Mouse (Mus musculus): ENCODE measurements around the gene Gm20696. TPM values are rescaled to one million over a fixed set of nuclear protein-coding genes. Genes with fewer than 3 reads are reported as not detected.

Gm20696 gene
- polyA plus RNA-seq, 1 experiment = 2.8 TPM

DNA sequence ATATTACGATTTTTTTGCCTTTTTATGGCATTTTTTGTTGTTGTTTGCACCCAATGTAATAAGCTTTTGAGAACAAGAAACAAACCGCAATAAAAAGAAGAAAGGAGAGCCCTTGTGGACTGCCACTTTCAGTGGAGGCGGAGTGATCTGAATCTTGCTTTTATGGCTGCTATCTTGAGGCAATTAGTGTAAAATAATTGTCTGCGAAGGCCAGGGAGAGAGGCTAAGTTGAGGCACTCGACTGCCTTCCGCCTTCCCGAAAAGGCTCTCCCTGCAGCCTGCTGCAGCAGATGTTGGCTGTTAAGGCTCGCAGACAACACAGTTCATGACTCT lies 181.7 kb downstream of the Gm20696 start:
- WGBS = 68% methylated on average over 8 of the region's 8 CpGs
- Histone ChIP-seq H3K4me1 (ENCODE audit: control insufficient read depth, insufficient read depth, low read length) (peaks cover 13% of the 10 kb centered on the region), H3K4me3 (replicated peaks; ENCODE audit: insufficient read depth, low read depth, low read length) (no peak overlapping the region), H3K27me3 (ENCODE audit: control insufficient read depth, insufficient read depth, low read length) (no peaks in the 10 kb centered on the region), H3K27ac (ENCODE audit: insufficient read depth, low read length) (no peak overlapping the region)
- TF ChIP-seq POLR2A (IDR thresholded peaks at IDR 0.05; ENCODE audit: borderline replicate concordance, insufficient read depth, low read length) = no peak
- no peak for TF ChIP-seq CTCF (IDR thresholded peaks at IDR 0.05; ENCODE audit: borderline replicate concordance, insufficient read depth, low read depth, low read length)
- DNase-seq = no peak

DNA sequence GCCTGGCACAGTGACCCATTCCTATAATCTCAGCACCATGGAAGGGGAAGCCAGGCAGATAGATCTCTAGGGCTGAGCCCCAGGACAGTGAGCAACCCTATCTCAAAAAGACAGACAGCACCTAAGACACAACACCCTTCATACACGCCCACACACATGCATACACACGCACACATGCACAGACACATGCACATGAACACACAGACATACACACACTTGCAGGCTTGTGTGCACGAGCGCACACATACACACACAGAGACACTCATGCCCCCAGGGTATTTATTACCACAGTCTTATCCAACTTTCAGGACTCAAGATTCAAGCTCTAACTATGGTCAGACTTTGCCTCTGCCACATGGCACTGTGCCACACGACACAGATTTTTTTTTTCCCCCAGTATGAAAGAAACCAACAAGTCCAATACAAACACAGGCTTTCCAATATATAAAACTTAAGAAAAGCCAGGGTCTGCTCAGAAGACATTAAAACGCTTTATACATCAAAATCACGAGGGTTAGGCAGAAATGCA lies 182.3 kb downstream of the Gm20696 start:
- Histone ChIP-seq H3K4me1 (ENCODE audit: control insufficient read depth, insufficient read depth, low read length) (peaks cover 13% of the 10 kb centered on the region), H3K27me3 (ENCODE audit: control insufficient read depth, insufficient read depth, low read length) (no peaks in the 10 kb centered on the region), H3K4me3 (replicated peaks; ENCODE audit: insufficient read depth, low read depth, low read length) (no peak overlapping the region), H3K27ac (ENCODE audit: insufficient read depth, low read length) (no peak overlapping the region)
- 90% methylated on average over 7 of the region's 7 CpGs for WGBS
- TF ChIP-seq POLR2A (IDR thresholded peaks at IDR 0.05; ENCODE audit: borderline replicate concordance, insufficient read depth, low read length) = no peak
- TF ChIP-seq CTCF (IDR thresholded peaks at IDR 0.05; ENCODE audit: borderline replicate concordance, insufficient read depth, low read depth, low read length) = no peak
- DNase-seq = no peak

DNA sequence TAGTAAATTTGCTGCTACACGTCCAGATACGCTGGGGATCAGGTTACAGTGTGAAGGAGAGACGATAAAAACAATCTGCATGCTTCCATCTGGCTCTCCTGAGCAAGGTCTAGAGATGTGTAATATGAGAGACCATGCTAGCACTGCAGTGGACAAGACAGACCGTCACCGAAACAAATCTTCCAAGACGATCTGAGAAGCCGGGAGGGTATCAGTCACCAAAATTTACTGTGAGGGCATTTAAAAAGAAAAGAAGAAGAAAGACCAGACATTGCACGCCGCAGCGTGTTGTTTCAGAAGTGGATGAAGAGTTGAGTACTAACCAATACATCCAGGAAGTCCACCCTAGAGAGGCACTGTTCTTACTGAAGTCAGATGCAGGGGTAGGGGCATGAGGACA lies 183.0 kb downstream of the Gm20696 start:
- Histone ChIP-seq H3K27me3 (ENCODE audit: control insufficient read depth, insufficient read depth, low read length) (no peaks in the 10 kb centered on the region), H3K27ac (ENCODE audit: insufficient read depth, low read length) (no peak overlapping the region), H3K4me3 (replicated peaks; ENCODE audit: insufficient read depth, low read depth, low read length) (no peak overlapping the region), H3K4me1 (ENCODE audit: control insufficient read depth, insufficient read depth, low read length) (peaks cover 13% of the 10 kb centered on the region)
- no peak for DNase-seq
- WGBS = 96% methylated on average over 10 of the region's 10 CpGs
- TF ChIP-seq CTCF (IDR thresholded peaks at IDR 0.05; ENCODE audit: borderline replicate concordance, insufficient read depth, low read depth, low read length) = no peak
- TF ChIP-seq POLR2A (IDR thresholded peaks at IDR 0.05; ENCODE audit: borderline replicate concordance, insufficient read depth, low read length) = no peak

DNA sequence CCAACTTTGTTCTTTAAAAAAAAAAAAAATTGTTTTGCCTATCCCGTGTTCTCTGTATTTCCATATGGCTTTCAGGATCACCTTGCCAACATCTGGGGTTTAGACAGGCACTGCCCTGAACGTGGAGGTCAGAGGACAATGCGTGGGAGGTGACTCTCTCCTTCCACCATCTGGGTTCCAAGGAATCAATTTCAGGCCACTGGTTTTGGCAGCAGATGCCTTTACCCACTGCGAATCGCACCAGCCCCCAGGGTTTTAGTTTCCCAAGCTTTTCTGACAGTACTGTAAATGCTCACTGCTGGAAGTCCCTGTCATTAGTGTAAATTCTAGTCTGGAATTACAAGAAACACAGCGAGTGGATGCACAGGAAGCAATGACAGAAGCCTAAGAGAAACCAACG lies 185.0 kb downstream of the Gm20696 start:
- no peak for DNase-seq
- Histone ChIP-seq H3K4me1 (ENCODE audit: control insufficient read depth, insufficient read depth, low read length) (peaks cover 13% of the 10 kb centered on the region), H3K4me3 (replicated peaks; ENCODE audit: insufficient read depth, low read depth, low read length) (no peak overlapping the region), H3K27me3 (ENCODE audit: control insufficient read depth, insufficient read depth, low read length) (no peaks in the 10 kb centered on the region), H3K27ac (ENCODE audit: insufficient read depth, low read length) (no peak overlapping the region)
- 42% methylated on average over 7 of the region's 7 CpGs for WGBS
- TF ChIP-seq CTCF (IDR thresholded peaks at IDR 0.05; ENCODE audit: borderline replicate concordance, insufficient read depth, low read depth, low read length) (no peak), POLR2A (IDR thresholded peaks at IDR 0.05; ENCODE audit: borderline replicate concordance, insufficient read depth, low read length) (no peak)

DNA sequence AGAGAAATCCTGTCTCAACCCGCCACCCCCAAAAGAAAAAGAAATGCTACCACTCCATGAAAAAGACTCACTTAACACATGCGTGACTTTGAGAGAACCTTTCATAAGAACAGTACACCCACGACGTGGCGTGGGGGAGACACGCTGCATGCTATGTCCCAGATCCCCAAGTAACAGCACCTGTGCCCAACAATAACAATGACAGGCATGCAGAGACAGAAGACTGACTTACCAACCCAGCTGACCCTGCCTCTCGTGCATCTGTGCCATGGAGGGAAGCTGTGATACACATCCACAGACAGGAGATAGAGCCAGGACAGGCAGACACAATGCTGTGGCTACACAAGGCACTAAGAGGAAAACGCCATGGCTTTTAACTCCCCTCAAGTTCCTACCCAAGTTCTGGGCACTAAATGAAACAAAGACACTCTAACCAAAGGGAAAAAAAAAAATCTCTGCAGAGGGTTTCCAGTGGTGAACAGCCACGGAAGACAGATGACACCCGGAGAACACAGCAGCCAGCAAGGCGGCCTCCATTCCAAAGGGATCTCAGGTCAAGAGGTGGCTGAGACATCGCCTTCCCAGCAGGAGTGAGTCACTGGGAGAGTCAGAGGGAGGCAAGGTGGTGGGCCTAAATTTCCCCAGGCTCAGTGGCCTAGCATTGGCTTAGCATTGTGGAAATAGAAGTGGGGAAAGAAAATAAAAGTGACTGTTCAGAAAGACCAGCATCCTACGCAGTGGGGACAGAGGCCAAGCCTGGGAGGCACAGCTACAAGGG lies 187.5 kb downstream of the Gm20696 start:
- Histone ChIP-seq H3K4me1 (ENCODE audit: control insufficient read depth, insufficient read depth, low read length) (peaks cover 5% of the 10 kb centered on the region; the same call in 1 of the 2 replicates), H3K27ac (ENCODE audit: insufficient read depth, low read length) (no peak overlapping the region), H3K4me3 (replicated peaks; ENCODE audit: insufficient read depth, low read depth, low read length) (no peak overlapping the region), H3K27me3 (ENCODE audit: control insufficient read depth, insufficient read depth, low read length) (no peaks in the 10 kb centered on the region)
- TF ChIP-seq POLR2A (IDR thresholded peaks at IDR 0.05; ENCODE audit: borderline replicate concordance, insufficient read depth, low read length) (no peak), CTCF (IDR thresholded peaks at IDR 0.05; ENCODE audit: borderline replicate concordance, insufficient read depth, low read depth, low read length) (no peak)
- 91% methylated on average over 13 of the region's 13 CpGs for WGBS
- DNase-seq = no peak

DNA sequence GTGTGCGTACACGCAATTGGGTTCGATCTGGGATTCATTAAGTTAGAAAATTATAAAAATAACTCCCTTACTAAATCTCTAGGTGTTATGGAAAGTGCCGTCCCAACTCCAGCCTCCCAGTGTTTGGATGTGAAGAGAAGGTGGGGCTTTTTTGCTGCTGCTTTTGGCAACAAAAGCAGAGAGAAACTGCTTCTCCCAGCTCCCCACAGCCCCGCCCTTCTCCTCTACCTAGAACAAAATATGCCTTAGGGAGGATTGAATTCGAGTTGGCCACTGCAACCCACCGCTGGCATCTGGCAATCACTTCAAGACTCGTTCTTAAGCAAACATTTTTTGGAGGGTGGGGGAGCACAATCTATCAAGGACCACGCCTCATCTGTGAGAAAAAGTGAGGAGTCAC lies 191.6 kb downstream of the Gm20696 start:
- DNase-seq = no peak
- 84% methylated on average over 9 of the region's 9 CpGs for WGBS
- no peaks in the 10 kb centered on the region for H3K4me1 ChIP-seq (ENCODE audit: control insufficient read depth, insufficient read depth, low read length)
- H3K4me3 ChIP-seq (replicated peaks; ENCODE audit: insufficient read depth, low read depth, low read length) = no peak overlapping the region
- TF ChIP-seq CTCF (IDR thresholded peaks at IDR 0.05; ENCODE audit: borderline replicate concordance, insufficient read depth, low read depth, low read length) (no peak), POLR2A (IDR thresholded peaks at IDR 0.05; ENCODE audit: borderline replicate concordance, insufficient read depth, low read length) (no peak)
- H3K27me3 ChIP-seq (ENCODE audit: control insufficient read depth, insufficient read depth, low read length) = no peaks in the 10 kb centered on the region
- no peak overlapping the region for H3K27ac ChIP-seq (ENCODE audit: insufficient read depth, low read length)

DNA sequence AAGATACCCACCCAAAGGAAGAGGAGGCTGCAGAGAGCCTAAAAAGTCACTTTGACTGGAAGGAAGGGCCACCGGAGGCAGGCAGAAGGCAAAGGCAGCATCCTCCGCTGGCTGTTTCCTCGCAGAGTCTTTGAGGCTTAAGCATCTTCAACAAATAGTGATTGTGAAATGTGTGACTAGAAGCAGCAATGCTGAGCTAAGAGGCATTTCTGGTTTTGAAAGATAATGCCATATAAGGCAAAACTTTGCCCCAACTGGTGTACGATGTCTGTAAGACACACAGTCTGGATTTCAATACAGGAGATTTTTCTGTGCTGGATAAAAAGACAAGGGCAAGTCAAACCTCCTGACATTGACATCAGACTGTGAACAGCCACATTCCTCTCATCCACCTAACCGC lies 195.7 kb downstream of the Gm20696 start:
- DNase-seq = no peak
- Histone ChIP-seq H3K27me3 (ENCODE audit: control insufficient read depth, insufficient read depth, low read length) (no peaks in the 10 kb centered on the region), H3K4me3 (replicated peaks; ENCODE audit: insufficient read depth, low read depth, low read length) (no peak overlapping the region), H3K4me1 (ENCODE audit: control insufficient read depth, insufficient read depth, low read length) (no peaks in the 10 kb centered on the region), H3K27ac (ENCODE audit: insufficient read depth, low read length) (no peak overlapping the region)
- 96% methylated on average over 5 of the region's 5 CpGs for WGBS
- no peak for TF ChIP-seq POLR2A (IDR thresholded peaks at IDR 0.05; ENCODE audit: borderline replicate concordance, insufficient read depth, low read length)
- no peak for TF ChIP-seq CTCF (IDR thresholded peaks at IDR 0.05; ENCODE audit: borderline replicate concordance, insufficient read depth, low read depth, low read length)

DNA sequence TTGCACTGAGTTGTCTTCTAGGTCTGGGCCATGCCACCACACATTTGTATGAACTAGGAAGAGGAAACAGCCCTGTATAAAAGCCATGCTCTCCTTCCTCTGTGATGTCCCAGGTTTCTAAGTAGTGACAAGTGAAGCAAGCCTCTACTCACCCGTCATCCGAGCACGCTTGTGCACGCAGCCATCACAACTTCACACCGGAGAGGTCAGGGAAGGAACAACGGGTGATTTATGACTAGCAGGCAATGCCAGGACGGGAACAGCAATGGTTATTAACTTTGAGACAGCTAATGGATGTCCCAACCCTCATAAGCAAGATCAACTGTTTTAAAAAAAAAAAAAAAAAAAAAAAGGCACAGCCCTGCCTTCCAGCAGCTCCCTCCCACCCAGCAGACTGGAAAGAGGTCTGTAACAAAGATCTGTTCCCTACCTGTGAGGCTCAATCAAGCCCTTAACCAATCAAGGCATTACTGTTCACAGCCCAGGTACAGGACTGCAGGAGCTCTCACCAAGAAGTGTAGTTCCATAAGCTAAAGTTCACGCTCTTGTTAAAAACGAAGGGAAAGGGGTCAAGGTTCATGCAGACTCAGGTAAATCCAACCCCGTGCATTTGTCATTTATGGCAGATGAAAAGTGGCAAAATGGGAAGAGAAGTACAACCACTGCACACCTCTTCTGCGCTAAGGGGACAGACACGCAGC lies 197.3 kb downstream of the Gm20696 start:
- H3K27me3 ChIP-seq (ENCODE audit: control insufficient read depth, insufficient read depth, low read length) = no peaks in the 10 kb centered on the region
- no peak overlapping the region for H3K4me3 ChIP-seq (replicated peaks; ENCODE audit: insufficient read depth, low read depth, low read length)
- DNase-seq = no peak
- 96% methylated on average over 12 of the region's 12 CpGs for WGBS
- H3K4me1 ChIP-seq (ENCODE audit: control insufficient read depth, insufficient read depth, low read length) = peaks cover 6% of the 10 kb centered on the region; the same call in 1 of the 2 replicates
- no peak for TF ChIP-seq CTCF (IDR thresholded peaks at IDR 0.05; ENCODE audit: borderline replicate concordance, insufficient read depth, low read depth, low read length)
- no peak for TF ChIP-seq POLR2A (IDR thresholded peaks at IDR 0.05; ENCODE audit: borderline replicate concordance, insufficient read depth, low read length)
- H3K27ac ChIP-seq (ENCODE audit: insufficient read depth, low read length) = no peak overlapping the region

All from cerebellum, adult 2 months (tissue).